Mouse (Mus musculus): ENCODE measurements around the gene Prep. TPM values are rescaled to one million over a fixed set of nuclear protein-coding genes. Genes with fewer than 3 reads are reported as not detected.
"Not testable (repeated sequence)": the region's sequence is repeated elsewhere in the genome, so short reads cannot be mapped to it uniquely, and the experiment has no call there.

Prep gene
- polyA plus RNA-seq, 1 experiment from 2014 or later: 26.4 TPM

GRCm38 (mm10) chr10:45151771-45152692 is 85.0 kb downstream of the Prep start:
- Histone ChIP-seq H3K4me2 (no peak overlapping the region), H3K36me3 (peaks cover 73% of the 10 kb centered on the region), H3K4me3 (no peak overlapping the region), H3K9ac (no peak overlapping the region), H3K4me1 (replicated peaks) (peaks cover 19% of the 10 kb centered on the region), H3K27me3 (no peaks in the 10 kb centered on the region), H3K27ac (replicated peaks) (no peak overlapping the region; the same call in 1 of the 2 replicates), H3K9me3 (no peaks in the 10 kb centered on the region)
- WGBS: 83% methylated on average over 12 of the region's 12 CpGs
- ATAC-seq (ENCODE audit: low read depth): peak; percentile 38; the same call in 1 of the 2 replicates

DNA sequence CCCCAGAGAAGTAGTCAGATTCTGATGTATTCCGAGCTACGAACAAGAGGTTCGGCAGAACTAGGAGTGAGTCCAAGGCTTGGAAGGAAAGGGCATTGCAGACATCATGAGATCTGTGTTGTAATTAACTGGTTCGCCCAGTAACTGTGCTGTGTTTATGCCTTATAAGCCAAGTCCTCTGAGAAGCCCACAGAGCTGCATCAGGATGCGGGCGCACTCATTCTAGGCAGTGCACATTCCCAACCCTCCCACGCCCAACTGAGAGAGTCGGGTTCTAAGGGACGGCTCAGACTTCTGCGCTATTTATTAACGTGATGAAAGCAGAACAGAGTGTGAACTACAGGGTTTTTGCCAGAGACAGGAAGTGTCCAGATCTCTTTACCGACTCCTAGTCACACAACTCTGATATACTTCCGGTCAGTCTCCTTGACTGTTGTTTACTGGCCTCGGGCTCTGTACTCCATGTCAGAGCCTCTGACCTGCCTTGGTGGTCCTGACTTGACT is 87.6 kb downstream of the Prep start:
- Histone ChIP-seq H3K4me2 (no peak overlapping the region), H3K4me3 (no peak overlapping the region), H3K9ac (no peak overlapping the region), H3K27ac (replicated peaks) (no peak overlapping the region), H3K36me3 (peaks cover 87% of the 10 kb centered on the region), H3K9me3 (no peaks in the 10 kb centered on the region), H3K4me1 (replicated peaks) (peaks cover 12% of the 10 kb centered on the region), H3K27me3 (no peaks in the 10 kb centered on the region)
- ATAC-seq (ENCODE audit: low read depth): no peak
- 94% methylated on average over 14 of the region's 14 CpGs for WGBS

DNA sequence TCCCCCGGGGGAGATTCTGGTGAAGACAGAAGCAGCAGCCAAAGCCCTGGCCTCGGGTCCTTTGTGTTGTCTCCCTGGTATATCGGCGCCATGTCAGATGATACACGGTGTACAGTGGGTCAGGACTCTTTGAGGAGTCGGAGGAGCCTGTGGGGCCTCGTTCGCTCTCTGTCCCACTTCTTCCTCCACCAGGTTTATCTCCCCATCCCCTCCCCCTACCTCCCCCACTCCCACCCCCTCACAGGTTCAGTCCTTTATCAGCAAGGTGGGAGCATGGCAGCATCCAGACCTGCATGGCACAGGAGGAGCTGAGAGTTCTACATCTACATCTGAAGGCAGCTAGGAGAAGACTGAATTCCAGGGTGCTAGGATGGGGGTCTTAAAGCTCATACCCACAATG is 98.8 kb downstream of the Prep start:
- no peak overlapping the region for H3K9ac ChIP-seq
- peaks cover 7% of the 10 kb centered on the region; the same call in 1 of the 2 replicates for H3K9me3 ChIP-seq
- ATAC-seq (ENCODE audit: low read depth): no peak
- H3K4me1 ChIP-seq (replicated peaks): no peaks in the 10 kb centered on the region
- H3K36me3 ChIP-seq: 0 out of 2 replicates have a peak, but pooled peaks cover under 1% of the 10 kb centered on the region
- no peak overlapping the region for H3K27ac ChIP-seq (replicated peaks)
- no peak overlapping the region for H3K4me3 ChIP-seq
- WGBS: 85% methylated on average over 8 of the region's 8 CpGs
- no peak overlapping the region for H3K4me2 ChIP-seq
- no peaks in the 10 kb centered on the region for H3K27me3 ChIP-seq

DNA sequence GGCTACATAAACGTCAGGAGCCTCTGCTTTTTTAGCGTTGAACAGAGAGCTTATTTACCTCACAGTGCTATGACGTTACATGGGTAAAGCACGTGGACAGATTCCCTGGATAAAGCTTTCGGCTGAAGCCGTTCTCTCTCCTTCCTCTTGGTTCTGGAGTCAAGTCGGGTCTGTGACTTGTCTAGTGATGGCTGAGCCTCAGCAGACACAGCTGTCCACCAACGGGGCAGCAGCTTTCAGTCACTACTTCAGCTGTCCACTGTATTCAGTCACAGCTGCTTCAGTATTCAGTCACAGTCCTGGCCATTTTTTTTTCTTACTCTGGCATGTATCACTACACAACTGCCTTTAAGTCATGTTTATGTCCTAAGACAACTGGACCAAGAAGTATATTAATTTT is 106.9 kb downstream of the Prep start:
- 80% methylated on average over 8 of the region's 8 CpGs for WGBS
- H3K4me2 ChIP-seq: no peak overlapping the region
- ATAC-seq (ENCODE audit: low read depth): no peak
- no peak overlapping the region for H3K27ac ChIP-seq (replicated peaks)
- H3K27me3 ChIP-seq: no peaks in the 10 kb centered on the region
- H3K4me1 ChIP-seq (replicated peaks): no peaks in the 10 kb centered on the region
- H3K4me3 ChIP-seq: no peak overlapping the region
- H3K36me3 ChIP-seq: no peaks in the 10 kb centered on the region
- H3K9me3 ChIP-seq: no peaks in the 10 kb centered on the region
- H3K9ac ChIP-seq: no peak overlapping the region

GRCm38 (mm10) chr10:45174345-45174744 is 107.3 kb downstream of the Prep start:
- ATAC-seq (ENCODE audit: low read depth): no peak
- no peak overlapping the region for H3K4me3 ChIP-seq
- H3K27ac ChIP-seq (replicated peaks): no peak overlapping the region
- no peaks in the 10 kb centered on the region for H3K9me3 ChIP-seq
- no peak overlapping the region for H3K4me2 ChIP-seq
- H3K27me3 ChIP-seq: no peaks in the 10 kb centered on the region
- no peaks in the 10 kb centered on the region for H3K36me3 ChIP-seq
- H3K9ac ChIP-seq: no peak overlapping the region
- 59% methylated on average over 3 of the region's 3 CpGs for WGBS
- H3K4me1 ChIP-seq (replicated peaks): no peaks in the 10 kb centered on the region

DNA sequence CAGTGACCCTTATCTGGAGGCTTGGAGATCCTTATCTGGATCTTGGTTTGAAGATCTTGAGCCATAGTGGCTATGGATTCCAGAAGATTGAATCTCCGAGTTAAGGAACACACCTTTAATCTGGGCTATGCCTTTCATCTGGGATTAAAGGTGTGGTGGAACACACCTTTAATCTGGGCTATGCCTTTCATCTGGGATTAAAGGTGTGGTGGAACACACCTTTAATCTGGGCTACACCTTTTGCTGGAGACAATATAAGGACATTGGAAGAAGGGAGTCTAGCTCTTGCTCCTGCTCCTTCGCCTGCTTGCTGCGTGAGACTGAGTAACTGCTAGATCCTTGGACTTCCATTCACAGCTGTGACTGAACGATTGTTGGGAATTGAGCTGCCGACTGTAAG is 110.8 kb downstream of the Prep start, which contains the start of gene Popdc3:
TSS of gene Popdc3 (plus strand) at position 301 of the 400 bp plus-strand sequence.
- 73% methylated on average over 1 of the region's 5 CpGs for WGBS
- not testable (repeated sequence) for H3K27ac ChIP-seq (replicated peaks); H3K4me1 ChIP-seq (replicated peaks); ATAC-seq (ENCODE audit: low read depth); H3K4me3 ChIP-seq; H3K4me2 ChIP-seq; H3K36me3 ChIP-seq; H3K27me3 ChIP-seq; H3K9ac ChIP-seq; H3K9me3 ChIP-seq

DNA sequence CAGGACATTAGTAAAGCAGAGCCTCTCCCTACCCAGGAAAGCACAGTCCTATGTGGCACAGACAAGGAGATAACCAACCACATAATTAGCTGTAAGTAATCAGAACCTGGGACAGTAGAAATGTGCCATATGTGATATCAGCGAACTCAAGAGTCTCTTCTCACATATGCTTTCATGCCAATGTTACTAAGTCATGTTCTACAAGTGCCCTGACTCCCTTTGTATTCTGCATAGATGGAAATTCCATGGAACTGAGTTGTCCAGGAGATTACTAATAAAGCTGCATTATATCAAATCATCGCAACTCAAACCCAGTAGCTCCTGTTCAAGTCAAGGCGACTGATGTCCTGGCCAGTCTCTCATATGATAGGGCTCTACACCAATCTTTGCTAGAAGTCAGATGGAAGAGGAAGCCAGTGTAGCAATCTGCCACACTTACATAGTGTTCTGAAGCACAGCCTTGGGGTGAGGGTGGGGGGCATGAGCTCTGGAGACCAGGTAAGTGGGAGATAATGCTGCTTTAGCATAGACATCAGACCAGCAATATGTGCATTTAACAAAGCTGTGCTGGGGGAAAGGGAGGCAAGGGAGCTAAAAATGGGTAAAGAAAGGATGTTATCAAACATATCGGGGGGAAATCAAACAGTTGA is 113.8 kb downstream of the Prep start:
- Histone ChIP-seq H3K27ac (replicated peaks) (no peak overlapping the region), H3K4me3 (no peak overlapping the region), H3K9me3 (no peaks in the 10 kb centered on the region), H3K36me3 (no peaks in the 10 kb centered on the region), H3K4me1 (replicated peaks) (no peaks in the 10 kb centered on the region), H3K9ac (no peak overlapping the region), H3K27me3 (no peaks in the 10 kb centered on the region), H3K4me2 (no peak overlapping the region)
- WGBS: 95% methylated on average over 4 of the region's 4 CpGs
- no peak for ATAC-seq (ENCODE audit: low read depth)

DNA sequence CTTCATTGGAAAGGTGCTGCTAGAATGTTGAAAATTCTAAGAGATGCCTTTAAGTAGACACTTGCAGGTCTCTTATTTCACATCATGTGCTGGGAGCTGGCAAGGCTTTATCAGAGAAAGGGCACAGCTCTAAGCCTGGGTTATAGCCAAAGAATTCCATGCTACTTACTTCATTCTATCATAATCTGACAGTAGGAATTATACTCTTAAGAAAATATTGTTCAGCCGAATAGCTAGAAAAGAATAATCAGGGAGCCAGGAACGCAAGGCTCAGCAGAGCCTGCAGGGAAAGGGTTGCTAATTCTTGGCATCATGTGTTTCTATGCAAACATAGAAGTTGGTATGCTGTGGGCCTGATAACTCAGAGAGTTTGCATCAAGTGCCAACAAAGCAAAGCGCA is 114.3 kb downstream of the Prep start:
- Histone ChIP-seq H3K4me1 (replicated peaks) (no peaks in the 10 kb centered on the region), H3K9ac (no peak overlapping the region), H3K27ac (replicated peaks) (no peak overlapping the region), H3K27me3 (no peaks in the 10 kb centered on the region), H3K4me3 (no peak overlapping the region), H3K36me3 (no peaks in the 10 kb centered on the region), H3K9me3 (no peaks in the 10 kb centered on the region), H3K4me2 (no peak overlapping the region)
- no peak for ATAC-seq (ENCODE audit: low read depth)
- 87% methylated on average over 3 of the region's 3 CpGs for WGBS

DNA sequence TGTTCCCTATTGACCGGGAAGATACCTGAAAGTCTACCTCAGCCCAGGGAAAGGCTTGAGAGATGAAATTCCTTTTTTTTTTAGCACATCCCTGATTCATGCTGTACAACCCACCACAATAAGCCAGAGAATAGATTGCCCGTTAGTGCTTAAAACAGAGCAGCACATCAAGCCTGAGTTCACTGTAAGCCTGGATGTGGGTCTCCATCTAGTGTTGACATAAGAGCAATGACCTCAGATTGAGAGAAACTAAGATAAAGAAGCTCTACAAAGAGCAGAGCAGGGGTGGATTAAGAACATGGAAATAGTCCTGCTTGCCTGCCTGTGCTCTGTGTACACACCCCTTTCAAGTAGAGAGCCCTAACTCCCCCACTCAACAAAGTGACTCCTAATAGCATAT is 118.5 kb downstream of the Prep start:
- H3K27ac ChIP-seq (replicated peaks): no peak overlapping the region
- no peak overlapping the region for H3K9ac ChIP-seq
- H3K27me3 ChIP-seq: no peaks in the 10 kb centered on the region
- H3K4me2 ChIP-seq: no peak overlapping the region
- H3K36me3 ChIP-seq: no peaks in the 10 kb centered on the region
- WGBS: 85% methylated on average over 2 of the region's 2 CpGs
- no peak overlapping the region for H3K4me3 ChIP-seq
- ATAC-seq (ENCODE audit: low read depth): no peak
- H3K9me3 ChIP-seq: no peaks in the 10 kb centered on the region
- H3K4me1 ChIP-seq (replicated peaks): 0 out of 2 replicates have a peak, but pooled peaks cover 6% of the 10 kb centered on the region

GRCm38 (mm10) chr10:45193330-45194310 is 126.6 kb downstream of the Prep start:
- Histone ChIP-seq H3K4me1 (replicated peaks) (peaks cover 24% of the 10 kb centered on the region), H3K27ac (replicated peaks) (peak overlapping the region; percentile 52), H3K36me3 (no peaks in the 10 kb centered on the region), H3K4me3 (no peak overlapping the region), H3K9me3 (no peaks in the 10 kb centered on the region), H3K9ac (no peak overlapping the region), H3K27me3 (no peaks in the 10 kb centered on the region), H3K4me2 (no peak overlapping the region)
- WGBS: 17% methylated on average over 14 of the region's 14 CpGs
- peak; percentile 88 for ATAC-seq (ENCODE audit: low read depth)

DNA sequence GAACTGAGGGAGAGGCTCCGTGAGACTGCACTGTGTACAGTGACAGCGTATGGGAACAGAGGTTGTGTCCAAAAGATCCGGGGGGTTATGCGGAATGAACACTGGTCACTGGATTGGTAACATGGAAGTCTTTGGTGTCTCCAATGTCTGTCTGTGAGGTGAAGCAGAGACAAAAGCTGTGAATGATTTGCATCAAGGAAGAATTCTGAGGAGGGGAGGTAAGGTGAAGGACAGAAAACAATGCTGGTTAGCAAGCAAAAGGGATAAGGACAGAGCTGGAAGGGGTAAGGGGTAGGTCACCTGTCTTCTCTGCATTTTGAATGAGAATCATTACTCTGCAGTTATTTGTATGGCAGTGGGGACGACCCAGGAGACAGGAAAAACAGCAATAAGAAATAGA is 127.5 kb downstream of the Prep start:
- no peaks in the 10 kb centered on the region for H3K27me3 ChIP-seq
- H3K27ac ChIP-seq (replicated peaks): peak overlapping the region; percentile 28; the same call in 1 of the 2 replicates
- H3K4me3 ChIP-seq: no peak overlapping the region
- ATAC-seq (ENCODE audit: low read depth): no peak
- H3K4me2 ChIP-seq: no peak overlapping the region
- no peak overlapping the region for H3K9ac ChIP-seq
- no peaks in the 10 kb centered on the region for H3K9me3 ChIP-seq
- H3K4me1 ChIP-seq (replicated peaks): peaks cover 19% of the 10 kb centered on the region
- 67% methylated on average over 5 of the region's 5 CpGs for WGBS
- no peaks in the 10 kb centered on the region for H3K36me3 ChIP-seq
